Mouse (Mus musculus) urinary bladder, postnatal 14 days (tissue): Measurements from ENCODE around the gene Esyt2.

Experiments
- DNase-seq: peaks from one replicate; pipeline ENCODE4 v3.0.0; 2021; ENCODE audit warnings: low spot score

The Esyt2 gene

GRCm38 (mm10) chr12:116362091-116362490, 81.1 kb downstream of the Esyt2 start:
- no peak for DNase-seq

- no peak for DNase-seq
These were observed 85.9 kb downstream of the Esyt2 start for GRCm38 (mm10) chr12:116366900-116367299.

- DNase-seq = no peak
These were observed 86.3 kb downstream of the Esyt2 start for GRCm38 (mm10) chr12:116367346-116367745.

GRCm38 (mm10) chr12:116368857-116369256, 87.9 kb downstream of the Esyt2 start:
- DNase-seq = no peak

GRCm38 (mm10) chr12:116383101-116383500, 102.1 kb downstream of the Esyt2 start:
- DNase-seq = no peak

GRCm38 (mm10) chr12:116383995-116384394, 103.0 kb downstream of the Esyt2 start:
- no peak for DNase-seq

GRCm38 (mm10) chr12:116386802-116387201, 105.8 kb downstream of the Esyt2 start:
- DNase-seq = no peak

GRCm38 (mm10) chr12:116389868-116390267, 108.9 kb downstream of the Esyt2 start:
- DNase-seq = no peak

- no peak for DNase-seq
These were observed 113.3 kb downstream of the Esyt2 start for GRCm38 (mm10) chr12:116394327-116394726.

GRCm38 (mm10) chr12:116395312-116395711, 114.3 kb downstream of the Esyt2 start:
- DNase-seq = no peak

- no peak for DNase-seq
These were observed 115.2 kb downstream of the Esyt2 start for GRCm38 (mm10) chr12:116396072-116396695.

- DNase-seq = no peak
These were observed 123.2 kb downstream of the Esyt2 start for GRCm38 (mm10) chr12:116404012-116404679.

- peak; percentile 99 for DNase-seq
These were observed 124.2 kb downstream of the Esyt2 start, which contains the start of gene Ncapg2 for GRCm38 (mm10) chr12:116405045-116405835. Gene Ncapg2 (plus strand): TSS chr12:116405402.

- peak; percentile 14 for DNase-seq
These were observed 124.8 kb downstream of the Esyt2 start for GRCm38 (mm10) chr12:116405836-116406155.

GRCm38 (mm10) chr12:116407883-116408282, 126.9 kb downstream of the Esyt2 start:
- DNase-seq = no peak

- DNase-seq = no peak
These were observed 133.9 kb downstream of the Esyt2 start for GRCm38 (mm10) chr12:116414941-116415340.

- no peak for DNase-seq
These were observed 135.5 kb downstream of the Esyt2 start for GRCm38 (mm10) chr12:116416514-116416913.

- DNase-seq = no peak
These were observed 140.7 kb downstream of the Esyt2 start for GRCm38 (mm10) chr12:116421656-116422055.

GRCm38 (mm10) chr12:116425392-116425791, 144.4 kb downstream of the Esyt2 start:
- no peak for DNase-seq

- DNase-seq = no peak
These were observed 152.7 kb downstream of the Esyt2 start for GRCm38 (mm10) chr12:116433742-116434141.

GRCm38 (mm10) chr12:116435232-116435631, 154.2 kb downstream of the Esyt2 start:
- no peak for DNase-seq

- no peak for DNase-seq
These were observed 155.1 kb downstream of the Esyt2 start for GRCm38 (mm10) chr12:116436125-116436524.

- no peak for DNase-seq
These were observed 157.6 kb downstream of the Esyt2 start for GRCm38 (mm10) chr12:116438591-116438990.
